Mouse (Mus musculus) small intestine, adult 2 months (tissue): ENCODE data around the gene Rab14.

Experiments used
- CTCF ChIP-seq: fragments of 200-500 bp; IDR thresholded peaks from 2 replicates; pipeline ENCODE4 v1.5.1; 2012; ENCODE audit warnings: low read depth, mild to moderate bottlenecking, control low read depth, inconsistent platforms, low read length, moderate library complexity, mixed read lengths; ENCODE audit not compliant: insufficient replicate concordance, insufficient read length; ENCODE audit errors: extremely low read depth
- POLR2A ChIP-seq: fragments of 200-500 bp; IDR thresholded peaks from 2 replicates; pipeline ENCODE4 v1.6.1; 2012; ENCODE audit warnings: low read depth, mild to moderate bottlenecking, control low read depth, inconsistent platforms, low read length, moderate library complexity

GRCm38 (mm10) chr2:35138576-35138975 lies 62.3 kb downstream of the Rab14 start:
- TF ChIP-seq CTCF: no peak
- TF ChIP-seq POLR2A: no peak
